Mouse (Mus musculus): ENCODE data around the gene Ralgapb.

DNA sequence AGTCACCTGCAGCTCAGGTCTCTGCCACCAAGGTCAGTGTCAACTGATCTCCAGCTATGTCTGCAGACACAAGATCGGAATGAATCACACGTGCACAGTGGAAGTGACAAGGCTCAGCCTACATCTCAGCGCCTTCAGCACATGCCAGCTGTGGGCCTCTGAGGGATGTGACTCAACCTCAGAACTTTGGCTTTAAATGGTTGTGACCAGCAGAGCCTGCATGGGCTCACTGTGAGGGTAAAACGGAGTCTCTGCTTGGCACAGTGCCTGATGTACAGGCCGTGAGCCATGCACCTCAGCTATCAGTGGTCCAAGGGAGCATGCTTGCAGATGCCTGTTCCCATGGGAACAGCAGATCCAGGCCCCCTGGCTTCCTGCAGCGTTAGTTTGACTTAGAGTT lies 108.9 kb downstream of the Ralgapb start:
- no peak for TF ChIP-seq CTCF (IDR thresholded peaks at IDR 0.05; ENCODE audit: control insufficient read depth, insufficient read depth, insufficient replicate concordance, low read depth, low read length)
- no peak for TF ChIP-seq POLR2A (IDR thresholded peaks at IDR 0.05; ENCODE audit: control insufficient read depth, low read depth, low read length)

All from testis, adult 2 months (tissue).